Mouse (Mus musculus) neutrophil, adult 5-6 weeks (primary cell): ENCODE measurements around the gene Plpp7. TPM values are rescaled to one million over a fixed set of nuclear protein-coding genes. Genes with fewer than 3 reads are reported as not detected.

ENCODE experiments used
- ATAC-seq: fragments of 151-379, 151-347 bp; 2 replicates; pipeline ENCODE4 v1.8.0; 2017; ENCODE audit warnings: mild to moderate bottlenecking, moderate TSS enrichment; ENCODE audit not compliant: insufficient number of reproducible peaks, poor library complexity, low FRiP score, severe bottlenecking; ENCODE audit errors: extremely low read depth
- total RNA-seq: library from RNA; stranded (forward); fragments of 200-1000 nt; gene quantifications from 2 replicates; pipeline ENCODE4 v1.2.3, GENCODE M21; 2017

Plpp7 gene
- total RNA-seq, 1 experiment from 2014 or later = not detected

DNA sequence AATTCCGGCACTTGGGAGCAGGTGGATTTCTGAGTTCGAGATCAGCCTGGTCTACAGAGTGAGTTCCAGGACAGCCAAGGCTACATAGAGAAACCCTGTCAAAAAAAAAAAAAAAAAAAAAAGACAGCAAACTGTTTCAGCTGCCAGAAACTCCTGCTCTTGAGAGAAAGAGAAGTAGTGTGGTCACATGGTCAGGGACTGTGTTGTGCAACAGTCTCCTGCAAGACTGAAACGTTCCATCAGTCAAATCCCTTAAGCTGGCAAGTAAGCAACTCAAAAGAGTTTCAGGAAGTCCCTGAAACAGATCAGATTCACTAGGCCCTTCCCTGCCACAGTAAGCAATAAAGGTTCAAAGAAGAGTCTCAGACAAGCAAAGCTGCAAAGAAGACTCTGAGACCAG is 5.7 kb upstream of the Plpp7 start:
- ATAC-seq = no peak

DNA sequence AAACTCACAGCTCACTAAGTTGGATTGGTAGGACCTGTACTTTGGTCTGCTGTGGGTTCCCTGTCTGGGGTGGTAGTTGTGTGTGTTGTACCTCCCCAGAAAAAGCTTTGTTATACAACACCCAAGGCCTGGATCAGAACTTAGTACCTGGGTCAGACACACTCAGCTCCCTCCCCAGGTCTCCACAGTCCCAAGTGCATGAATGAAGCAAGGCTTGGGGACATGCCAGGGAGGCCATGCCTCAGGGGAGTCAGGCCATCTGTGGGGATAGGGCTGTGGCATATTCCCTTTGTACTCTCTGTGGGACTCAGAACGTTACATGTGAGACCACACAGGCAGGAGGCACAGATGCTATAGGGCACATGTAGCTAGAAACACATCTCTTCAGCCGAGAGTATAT is 5.2 kb upstream of the Plpp7 start:
- ATAC-seq = no peak

DNA sequence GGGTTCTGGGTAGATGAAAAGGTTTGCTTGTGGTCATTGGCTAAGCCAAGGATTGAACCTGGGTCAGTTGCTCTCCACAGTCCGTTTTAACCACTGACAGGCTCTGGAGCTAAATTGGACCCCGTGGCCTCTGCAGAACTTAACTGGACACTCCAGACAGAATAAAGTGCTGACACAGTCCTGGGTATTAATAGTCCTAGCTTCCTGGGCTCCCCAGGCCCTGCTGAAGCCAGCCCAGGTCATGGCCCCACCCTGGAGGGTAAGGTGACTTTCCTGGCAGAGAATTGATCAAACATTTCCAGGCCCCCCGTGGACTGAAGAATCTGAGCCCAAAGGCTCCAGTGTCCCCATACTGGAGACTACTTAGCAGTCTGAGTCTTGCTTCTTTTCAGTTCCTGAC is 3.4 kb upstream of the Plpp7 start:
- ATAC-seq = no peak

DNA sequence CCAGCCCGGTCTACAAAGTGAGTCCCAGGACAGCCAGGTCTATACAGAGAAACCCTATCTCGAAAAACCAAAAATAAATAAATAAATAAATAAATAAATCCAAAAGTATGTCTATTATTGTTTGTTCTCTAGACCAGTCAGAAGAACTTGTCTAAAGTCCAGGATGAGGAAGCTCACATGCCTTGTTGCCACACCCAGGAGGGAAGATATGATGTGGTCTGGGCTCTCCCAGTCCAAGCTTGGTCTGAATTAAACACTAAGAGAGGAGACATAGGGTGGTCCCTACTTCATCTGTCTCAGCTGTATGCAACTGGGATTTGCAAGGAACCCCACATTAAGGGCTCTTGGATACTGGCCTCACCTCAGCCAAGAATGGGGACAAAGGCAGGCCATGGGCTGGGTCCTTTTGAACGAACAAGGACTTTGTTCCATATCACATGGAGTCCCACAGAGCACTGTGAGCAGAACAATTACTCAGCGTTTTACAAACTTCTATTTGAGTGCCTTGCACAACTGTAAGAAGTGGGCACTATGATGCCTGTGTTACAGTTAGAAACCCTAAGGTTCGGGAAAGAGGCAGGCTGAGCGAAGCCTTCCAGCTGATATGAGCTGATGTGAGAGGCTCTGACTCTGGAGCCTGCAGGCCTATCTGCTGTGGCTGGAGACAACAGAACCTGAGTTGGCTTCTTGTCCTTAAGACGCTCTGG is 1.2 kb upstream of the Plpp7 start:
- no peak for ATAC-seq

DNA sequence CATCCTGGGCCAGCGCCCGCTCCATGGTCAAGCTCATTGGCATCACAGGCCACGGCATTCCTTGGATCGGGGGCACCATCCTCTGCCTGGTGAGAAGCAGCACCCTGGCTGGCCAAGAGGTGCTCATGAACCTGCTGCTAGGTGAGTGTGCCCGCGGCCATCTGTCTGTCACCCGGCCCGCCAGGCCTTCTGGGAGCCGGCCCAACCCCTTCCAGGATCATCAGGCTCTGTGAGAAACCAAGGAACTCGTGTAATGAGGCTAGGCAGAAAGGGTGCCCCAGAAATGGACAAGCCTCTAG is 743 bp downstream of the Plpp7 start:
- no peak for ATAC-seq

DNA sequence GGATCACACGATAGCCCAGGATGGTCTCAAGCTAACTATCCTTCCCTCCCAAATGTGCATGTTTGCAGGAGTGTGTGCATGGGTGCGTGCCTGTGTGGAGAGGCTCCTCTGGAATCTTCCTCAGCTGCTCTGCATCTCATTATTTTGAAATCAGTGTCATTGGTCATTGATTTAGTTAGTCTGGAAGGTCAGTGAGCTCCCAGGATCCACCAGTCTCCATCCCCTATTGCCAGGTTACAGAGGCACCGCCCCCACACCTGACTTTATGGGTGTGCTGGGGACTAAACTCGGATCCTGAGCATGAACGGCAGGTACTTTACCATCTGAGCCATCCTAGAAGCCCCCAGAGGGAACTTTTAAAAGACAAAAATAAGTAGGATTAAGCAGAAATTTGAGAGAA is 7.6 kb downstream of the Plpp7 start:
- ATAC-seq = no peak

DNA sequence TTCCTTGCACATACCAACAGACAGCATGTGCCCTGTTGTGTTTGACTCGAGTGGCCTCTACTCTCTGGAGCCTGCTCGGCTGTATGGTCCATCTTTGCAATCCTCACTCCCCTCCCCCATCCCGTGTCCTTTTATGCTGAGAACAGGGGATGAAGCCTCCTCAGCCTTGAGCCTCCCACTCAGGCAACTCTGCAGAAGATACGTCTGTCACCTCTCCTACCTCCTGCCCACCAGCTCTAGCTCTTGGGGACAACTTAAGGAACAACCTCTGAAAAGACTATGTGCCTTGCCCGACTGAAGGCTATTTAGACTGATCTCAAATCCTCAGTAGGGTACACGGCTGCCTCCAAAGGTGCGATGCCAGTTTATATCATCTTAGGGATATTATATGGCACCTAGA is 8.2 kb downstream of the Plpp7 start:
- no peak for ATAC-seq

DNA sequence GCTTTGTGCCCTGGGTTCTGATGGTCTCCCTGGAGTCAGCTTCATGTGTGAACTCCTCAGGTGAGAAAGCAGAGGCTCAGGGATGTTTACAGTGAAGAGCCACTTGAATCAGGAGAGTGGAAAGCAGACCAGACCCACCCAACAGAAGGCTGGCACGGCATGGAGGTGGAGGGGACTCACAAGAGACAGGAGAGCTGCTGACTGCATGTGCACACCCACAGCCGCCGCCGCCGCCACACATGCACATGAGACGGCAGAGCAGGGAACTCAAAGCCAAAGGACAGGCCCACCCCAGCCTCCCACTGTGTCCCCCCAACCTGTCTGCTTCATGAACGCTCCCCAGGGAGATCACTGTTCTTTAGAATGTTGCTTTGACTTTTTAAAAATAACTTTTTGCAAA is 8.8 kb downstream of the Plpp7 start:
- ATAC-seq = no peak

DNA sequence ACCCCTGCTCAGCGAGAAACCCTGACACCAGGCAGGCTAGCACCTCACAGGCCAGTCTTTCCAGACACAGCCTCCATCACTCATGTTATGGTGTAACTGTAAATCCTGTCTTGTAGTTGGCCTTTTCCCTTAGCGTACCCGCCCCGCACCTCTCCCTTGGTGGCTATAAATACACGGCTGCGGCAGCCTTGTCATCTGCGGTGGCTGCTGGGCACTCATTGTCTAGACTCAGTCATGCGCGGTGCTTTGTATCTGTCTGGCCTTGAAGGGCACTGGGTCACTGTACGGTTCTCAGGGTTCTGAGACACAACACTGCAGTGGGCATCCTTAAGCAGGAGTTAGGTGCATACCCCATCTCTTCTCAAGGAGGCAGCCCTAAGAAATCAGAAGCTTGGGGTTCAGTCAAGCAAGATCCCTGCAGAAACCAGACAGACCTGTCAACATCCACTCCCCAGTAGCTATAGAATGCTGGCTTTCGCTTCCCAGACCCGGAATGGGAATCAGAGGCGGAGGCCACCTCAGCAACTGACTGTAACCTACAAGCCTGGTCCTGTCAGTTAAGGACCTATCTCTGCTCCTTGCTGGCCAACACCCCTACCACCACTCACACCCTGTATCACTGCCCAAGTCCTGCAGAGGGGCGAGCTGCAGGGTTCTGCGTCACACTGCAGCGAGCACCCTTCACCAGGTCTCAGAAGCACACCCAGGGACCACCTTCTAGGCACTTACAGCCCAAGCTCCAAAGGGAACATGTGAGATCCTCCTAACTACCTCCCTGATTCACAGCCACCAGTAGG is 10.0 kb downstream of the Plpp7 start:
- no peak for ATAC-seq

DNA sequence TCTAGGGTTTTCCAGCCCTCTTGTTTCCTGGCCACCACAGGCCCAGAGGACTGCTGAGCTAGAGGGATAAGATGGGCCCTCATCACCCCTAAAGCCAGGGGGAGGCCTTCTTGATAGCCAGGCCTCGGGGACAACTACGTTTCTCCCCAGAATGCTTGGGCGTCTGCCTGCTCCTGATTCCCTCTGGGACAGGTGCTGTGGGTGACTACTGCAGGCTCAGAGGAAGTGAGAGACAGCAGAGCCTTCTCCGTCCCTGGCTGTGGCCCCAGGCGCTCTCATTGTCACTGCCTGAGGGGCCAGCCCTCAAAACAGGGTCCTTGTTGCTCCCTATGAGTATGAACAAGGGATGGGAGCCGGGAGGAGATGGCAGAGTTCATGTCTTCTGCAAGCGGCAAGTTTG is 10.6 kb downstream of the Plpp7 start:
- no peak for ATAC-seq

DNA sequence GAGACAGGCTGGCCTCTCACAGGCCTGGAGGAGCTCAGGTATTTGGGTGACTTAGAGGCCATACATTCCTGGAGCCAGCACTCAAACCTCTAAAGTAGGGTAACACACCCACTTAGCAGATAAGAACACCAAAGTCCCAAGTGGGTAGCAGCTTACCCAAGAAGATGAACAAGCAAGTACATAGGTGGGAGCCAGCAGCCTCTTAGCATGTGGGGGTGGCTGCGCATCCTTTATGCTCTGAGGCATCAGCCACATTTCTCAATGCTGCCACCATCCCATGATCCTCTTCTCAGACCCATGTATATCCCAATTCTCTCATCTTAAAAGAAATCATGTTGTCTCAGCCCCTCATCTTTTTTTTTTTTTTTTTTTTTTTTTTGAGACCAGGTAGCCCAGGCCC is 15.9 kb downstream of the Plpp7 start:
- ATAC-seq = no peak

DNA sequence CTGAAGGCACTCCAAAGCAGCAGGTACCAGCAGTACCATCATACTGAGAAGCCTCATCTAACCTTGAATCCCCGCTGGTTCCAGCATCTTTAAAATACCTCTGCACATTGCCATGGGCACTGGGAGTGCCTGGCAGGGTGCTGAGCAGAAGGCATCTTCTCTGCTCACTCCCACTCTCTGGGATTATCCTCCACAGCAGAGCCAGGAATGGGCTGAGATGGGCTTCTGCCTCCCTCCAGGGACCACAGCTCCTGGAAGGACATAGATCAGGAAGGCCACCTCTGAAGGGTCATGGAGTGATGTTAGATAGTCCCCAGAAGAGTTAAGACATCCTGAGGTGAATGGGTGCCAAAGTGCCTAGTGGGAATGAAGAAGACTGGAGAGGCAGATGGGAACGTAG is 17.2 kb downstream of the Plpp7 start:
- no peak for ATAC-seq

DNA sequence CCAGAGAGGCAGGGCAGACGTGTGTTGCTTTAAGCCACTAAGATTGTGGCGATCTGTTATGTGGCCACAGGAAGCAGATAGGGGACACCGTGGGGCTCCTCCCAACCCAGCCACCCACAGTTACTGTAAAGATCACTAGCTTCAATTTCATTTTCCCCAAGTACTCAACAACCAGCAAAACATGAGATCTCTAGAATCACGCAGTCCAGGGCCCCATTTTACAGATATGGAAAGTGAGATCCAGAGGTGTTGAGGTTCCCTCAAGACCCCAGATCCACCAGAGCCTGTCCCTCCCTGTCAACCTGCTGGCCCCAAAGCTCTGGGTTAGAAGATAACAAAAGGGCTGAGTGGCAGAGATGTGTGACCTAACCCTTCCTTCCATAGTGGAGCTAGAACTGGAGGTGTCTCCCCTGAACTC is 20.5 kb downstream of the Plpp7 start:
- no peak for ATAC-seq

DNA sequence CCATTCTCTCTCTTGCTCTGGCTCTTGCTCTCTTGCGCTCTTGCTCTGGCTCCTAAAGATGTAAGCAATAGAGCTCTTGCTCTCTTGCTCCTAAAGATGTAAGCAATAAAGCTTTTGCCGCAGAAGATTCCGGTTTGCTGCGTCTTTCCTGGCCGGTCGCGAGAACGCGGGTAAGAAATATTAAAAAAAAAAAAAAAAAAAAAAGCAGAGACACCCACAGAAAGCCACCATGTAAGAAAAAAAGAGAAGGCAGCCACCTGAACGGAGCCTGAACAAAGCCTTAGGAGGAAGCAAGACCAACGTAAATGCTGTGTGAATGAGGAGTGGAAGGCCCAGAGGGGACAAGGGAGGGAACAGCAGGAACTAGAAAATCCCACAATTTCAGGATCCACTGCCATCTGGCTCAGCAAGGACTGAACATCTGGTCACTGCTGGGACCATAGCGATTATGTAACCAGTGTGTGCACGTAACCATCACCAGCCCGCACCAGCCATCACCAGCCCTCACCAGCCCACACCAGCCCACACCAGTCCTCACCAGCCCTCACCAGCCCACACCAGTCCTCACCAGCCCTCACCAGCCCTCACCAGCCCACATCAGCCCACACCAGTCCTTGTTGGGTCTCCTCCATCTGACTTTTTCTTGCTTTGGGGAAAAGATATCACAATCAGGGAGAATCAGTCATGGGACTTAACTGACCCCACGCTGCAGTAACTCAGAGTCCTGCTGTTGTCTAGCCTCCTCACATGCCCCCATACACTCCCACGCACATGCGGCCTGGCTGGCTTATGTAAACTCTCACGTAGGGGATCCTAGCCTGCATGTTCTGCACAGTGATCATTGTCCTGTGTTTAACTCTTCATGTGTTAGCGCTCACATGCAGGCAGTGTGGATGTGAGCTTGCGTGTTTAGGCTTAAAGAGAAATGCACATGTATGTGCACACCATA is 24.7 kb downstream of the Plpp7 start:
- ATAC-seq = no peak

DNA sequence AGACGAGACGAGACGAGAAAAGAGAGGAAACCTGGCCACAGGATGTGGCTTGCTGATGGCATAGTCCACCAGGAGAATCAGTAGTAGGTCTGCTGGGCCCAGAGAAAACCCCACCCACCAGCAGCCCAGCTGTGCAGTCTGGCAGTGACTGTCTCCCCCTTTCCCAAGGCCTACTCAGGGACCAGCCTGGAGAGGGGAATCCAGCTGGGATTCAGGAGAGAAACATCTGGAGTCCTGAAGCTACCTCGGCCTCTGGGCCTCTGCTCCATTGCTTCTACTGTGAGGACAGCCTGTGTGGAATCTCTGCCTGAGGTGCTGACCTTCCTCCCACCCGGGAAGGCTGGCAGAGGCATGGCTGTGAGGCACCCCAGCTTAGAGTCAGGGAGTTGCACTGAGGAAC is 25.8 kb downstream of the Plpp7 start:
- ATAC-seq = no peak

DNA sequence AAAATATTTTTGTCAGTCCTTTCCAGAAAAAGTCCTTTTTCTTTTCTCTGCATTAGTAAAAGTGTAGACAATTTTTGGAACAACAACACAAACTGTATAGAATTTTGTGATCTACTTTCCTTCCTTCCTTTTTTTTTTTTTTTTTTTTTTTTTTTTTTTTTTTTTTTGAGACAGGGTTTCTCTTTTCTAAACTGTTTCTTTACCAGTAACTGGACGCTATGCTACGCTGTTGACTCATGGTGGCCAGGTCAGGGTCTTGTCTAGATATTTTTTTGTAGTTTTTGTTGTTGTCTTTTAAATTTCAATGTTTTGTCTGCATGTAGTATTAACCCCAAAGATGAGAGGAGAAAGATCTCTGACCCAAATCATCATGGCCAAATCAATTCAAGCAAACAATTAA is 26.5 kb downstream of the Plpp7 start:
- no peak for ATAC-seq

DNA sequence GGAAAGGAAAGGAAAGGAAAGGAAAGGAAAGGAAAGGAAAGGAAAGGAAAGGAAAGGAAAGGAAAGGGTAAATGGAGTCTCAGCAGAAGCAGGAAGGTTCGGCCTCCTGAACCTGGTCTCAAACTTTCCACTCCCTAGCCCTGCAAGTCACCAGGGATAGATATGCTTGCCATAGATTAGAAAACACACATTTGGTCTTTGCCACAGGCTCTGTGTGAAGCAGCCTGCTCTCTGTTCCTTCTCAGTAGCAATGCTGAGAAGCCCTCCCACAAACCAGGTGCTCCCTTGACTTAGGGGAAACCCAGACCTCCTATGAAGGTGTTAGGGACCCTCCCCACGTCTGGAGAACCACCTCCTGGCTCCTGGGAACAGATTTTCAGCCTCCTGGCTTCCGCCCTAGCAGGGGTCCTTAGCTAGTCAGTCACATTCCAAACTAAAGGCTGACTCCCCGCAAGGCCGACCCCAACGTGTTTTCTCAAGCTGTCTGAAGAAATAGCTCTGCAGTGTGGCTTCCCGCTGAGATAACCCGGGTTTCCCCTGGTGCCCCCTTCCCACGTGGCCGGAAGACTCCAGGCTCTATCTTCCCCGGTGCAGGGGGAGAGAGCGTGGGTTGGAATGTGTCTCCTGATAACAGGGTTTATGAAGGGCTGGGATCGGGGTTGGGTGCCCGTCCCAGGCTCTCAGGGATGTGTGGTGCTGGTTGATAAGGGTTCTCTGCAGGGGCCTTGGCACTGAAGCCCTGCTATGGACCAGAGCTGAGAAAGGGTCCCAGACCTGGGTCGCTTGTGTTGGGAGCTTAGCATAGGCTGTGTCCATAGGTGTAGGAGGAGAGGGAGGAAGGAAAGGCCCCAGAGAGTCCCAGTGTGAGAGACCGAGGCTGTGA is 32.6 kb downstream of the Plpp7 start:
- ATAC-seq = no peak

DNA sequence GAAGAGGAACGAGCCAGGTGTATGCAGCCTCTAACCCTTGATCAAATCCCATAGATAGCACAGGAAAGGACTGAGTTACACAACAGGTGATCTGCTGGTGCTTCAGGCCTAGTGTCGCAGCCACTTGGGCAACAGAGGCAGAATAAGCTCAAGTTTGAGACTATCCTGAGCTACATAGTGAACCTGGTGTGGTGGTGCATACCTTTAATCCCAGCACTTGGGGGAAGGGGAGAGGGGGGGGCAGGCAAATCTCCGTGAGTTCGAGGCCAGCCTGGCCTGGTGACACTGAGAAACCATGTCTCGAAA is 33.2 kb downstream of the Plpp7 start:
- no peak for ATAC-seq
